Mouse (Mus musculus) MN1 (cell line): ENCODE data around the gene Asic2.

Experiments
- DNase-seq: peaks from one replicate; pipeline ENCODE4 v3.0.0-alpha.2; 2016; ENCODE audit warnings: low spot score

Asic2 gene

GRCm38 (mm10) chr11:81954398-81954797, 13.9 kb downstream of the Asic2 start:
- DNase-seq, result no peak

GRCm38 (mm10) chr11:81948021-81948420, 20.2 kb downstream of the Asic2 start:
- DNase-seq, result no peak

- no peak for DNase-seq
Observed at GRCm38 (mm10) chr11:81942167-81942566, 26.1 kb downstream of the Asic2 start.

GRCm38 (mm10) chr11:81940988-81941387, 27.3 kb downstream of the Asic2 start:
- no peak for DNase-seq

GRCm38 (mm10) chr11:81937516-81937915, 30.7 kb downstream of the Asic2 start:
- DNase-seq, result no peak

GRCm38 (mm10) chr11:81926393-81926792, 41.9 kb downstream of the Asic2 start:
- no peak for DNase-seq

- DNase-seq, result no peak
Observed at GRCm38 (mm10) chr11:81923626-81924025, 44.6 kb downstream of the Asic2 start.

GRCm38 (mm10) chr11:81923096-81923495, 45.2 kb downstream of the Asic2 start:
- DNase-seq, result no peak

GRCm38 (mm10) chr11:81915501-81915900, 52.8 kb downstream of the Asic2 start:
- no peak for DNase-seq

GRCm38 (mm10) chr11:81913071-81913470, 55.2 kb downstream of the Asic2 start:
- no peak for DNase-seq

- DNase-seq, result no peak
Observed at GRCm38 (mm10) chr11:81909397-81909894, 58.8 kb downstream of the Asic2 start.

- no peak for DNase-seq
Observed at GRCm38 (mm10) chr11:81908760-81909159, 59.5 kb downstream of the Asic2 start.

GRCm38 (mm10) chr11:81902318-81902717, 65.9 kb downstream of the Asic2 start:
- no peak for DNase-seq

- no peak for DNase-seq
Observed at GRCm38 (mm10) chr11:81897547-81898354, 70.5 kb downstream of the Asic2 start.

- DNase-seq, result no peak
Observed at GRCm38 (mm10) chr11:81896511-81896910, 71.7 kb downstream of the Asic2 start.

- no peak for DNase-seq
Observed at GRCm38 (mm10) chr11:81871506-81872213, 96.6 kb downstream of the Asic2 start.

- no peak for DNase-seq
Observed at GRCm38 (mm10) chr11:81865661-81866382, 102.4 kb downstream of the Asic2 start.

- DNase-seq, result no peak
Observed at GRCm38 (mm10) chr11:81860250-81860972, 107.8 kb downstream of the Asic2 start, which contains the start of gene 5530401A14Rik. TSS of gene 5530401A14Rik (plus strand) at chr11:81860673.

GRCm38 (mm10) chr11:81847773-81848490, 120.3 kb downstream of the Asic2 start:
- DNase-seq, result no peak

- DNase-seq, result no peak
Observed at GRCm38 (mm10) chr11:81845686-81846036, 122.6 kb downstream of the Asic2 start.

GRCm38 (mm10) chr11:81845010-81845685, 123.1 kb downstream of the Asic2 start:
- no peak for DNase-seq
